Mouse (Mus musculus): ENCODE data around the gene 4921504E06Rik. TPM values are rescaled to one million over a fixed set of nuclear protein-coding genes. Genes with fewer than 3 reads are reported as not detected.
A peak's percentile ranks its signal among the peaks of the same experiment; 100 is the strongest.

4921504E06Rik gene
- total and polyA plus RNA-seq, 3 experiments, result not detected

GRCm38 (mm10) chr2:19520617-19521016, 33.1 kb downstream of the 4921504E06Rik start:
- Histone ChIP-seq H3K4me3 (ENCODE audit: low read depth, low read length) (no peak overlapping the region), H3K27me3 (ENCODE audit: insufficient read depth, low read length) (peaks cover 10% of the 10 kb centered on the region; the same call in 1 of the 2 replicates), H3K9me3 (replicated peaks) (no peaks in the 10 kb centered on the region), H3K36me3 (replicated peaks) (no peaks in the 10 kb centered on the region), H3K4me1 (ENCODE audit: insufficient read depth, low read depth, low read length) (no peaks in the 10 kb centered on the region)
- DNase-seq (ENCODE audit: low spot score), result no peak
- no peak for ATAC-seq (ENCODE audit: extremely low read depth, insufficient number of reproducible peaks, low FRiP score, poor library complexity, severe bottlenecking)
- TF ChIP-seq GATA2 (IDR thresholded peaks at IDR 0.05; ENCODE audit: borderline replicate concordance, low read depth, low read length), result no peak
- no peak for TF ChIP-seq TAL1 (conservative IDR thresholded peaks at IDR 0.05; ENCODE audit: low read depth, low read length)
- no peak for TF ChIP-seq CTCF (IDR thresholded peaks at IDR 0.05; ENCODE audit: low read depth, low read length)
- no peak for TF ChIP-seq POLR2AphosphoS5 (IDR thresholded peaks at IDR 0.05; ENCODE audit: insufficient replicate concordance, low read depth, low read length)
- TF ChIP-seq GATA1 (IDR thresholded peaks at IDR 0.05; ENCODE audit: borderline replicate concordance, low read length), result no peak

GRCm38 (mm10) chr2:19519768-19520167, 33.9 kb downstream of the 4921504E06Rik start:
- TF ChIP-seq GATA2 (IDR thresholded peaks at IDR 0.05; ENCODE audit: borderline replicate concordance, low read depth, low read length), result no peak
- TF ChIP-seq CTCF (IDR thresholded peaks at IDR 0.05; ENCODE audit: low read depth, low read length), result 0 out of 2 replicates have a peak, but pooled peaks have one; percentile 12
- TF ChIP-seq GATA1 (IDR thresholded peaks at IDR 0.05; ENCODE audit: borderline replicate concordance, low read length), result no peak
- TF ChIP-seq TAL1 (conservative IDR thresholded peaks at IDR 0.05; ENCODE audit: low read depth, low read length), result no peak
- no peak for TF ChIP-seq POLR2AphosphoS5 (IDR thresholded peaks at IDR 0.05; ENCODE audit: insufficient replicate concordance, low read depth, low read length)
- H3K9me3 ChIP-seq (replicated peaks), result no peaks in the 10 kb centered on the region
- no peaks in the 10 kb centered on the region for H3K36me3 ChIP-seq (replicated peaks)
- no peak for DNase-seq (ENCODE audit: low spot score)
- ATAC-seq (ENCODE audit: extremely low read depth, insufficient number of reproducible peaks, low FRiP score, poor library complexity, severe bottlenecking), result no peak
- H3K4me1 ChIP-seq (ENCODE audit: insufficient read depth, low read depth, low read length), result no peaks in the 10 kb centered on the region
- peaks cover 6% of the 10 kb centered on the region; the same call in 1 of the 2 replicates for H3K27me3 ChIP-seq (ENCODE audit: insufficient read depth, low read length)
- no peak overlapping the region for H3K4me3 ChIP-seq (ENCODE audit: low read depth, low read length)

- Histone ChIP-seq H3K27me3 (ENCODE audit: insufficient read depth, low read length) (peaks cover 6% of the 10 kb centered on the region; the same call in 1 of the 2 replicates), H3K4me1 (ENCODE audit: insufficient read depth, low read depth, low read length) (no peaks in the 10 kb centered on the region), H3K4me3 (ENCODE audit: low read depth, low read length) (no peak overlapping the region), H3K36me3 (replicated peaks) (no peaks in the 10 kb centered on the region), H3K9me3 (replicated peaks) (no peaks in the 10 kb centered on the region)
- DNase-seq (ENCODE audit: low spot score) (no peak), ATAC-seq (ENCODE audit: extremely low read depth, insufficient number of reproducible peaks, low FRiP score, poor library complexity, severe bottlenecking) (no peak)
- TF ChIP-seq TAL1 (conservative IDR thresholded peaks at IDR 0.05; ENCODE audit: low read depth, low read length) (no peak), POLR2AphosphoS5 (IDR thresholded peaks at IDR 0.05; ENCODE audit: insufficient replicate concordance, low read depth, low read length) (no peak), GATA2 (IDR thresholded peaks at IDR 0.05; ENCODE audit: borderline replicate concordance, low read depth, low read length) (no peak), CTCF (IDR thresholded peaks at IDR 0.05; ENCODE audit: low read depth, low read length) (no peak), GATA1 (IDR thresholded peaks at IDR 0.05; ENCODE audit: borderline replicate concordance, low read length) (no peak)
Measured at GRCm38 (mm10) chr2:19517952-19518351, 35.8 kb downstream of the 4921504E06Rik start.

- no peak for DNase-seq (ENCODE audit: low spot score)
- Histone ChIP-seq H3K9me3 (replicated peaks) (no peaks in the 10 kb centered on the region), H3K27me3 (ENCODE audit: insufficient read depth, low read length) (peaks cover 5% of the 10 kb centered on the region; the same call in 1 of the 2 replicates), H3K4me1 (ENCODE audit: insufficient read depth, low read depth, low read length) (no peaks in the 10 kb centered on the region), H3K36me3 (replicated peaks) (no peaks in the 10 kb centered on the region), H3K4me3 (ENCODE audit: low read depth, low read length) (no peak overlapping the region)
- TF ChIP-seq TAL1 (conservative IDR thresholded peaks at IDR 0.05; ENCODE audit: low read depth, low read length) (no peak), POLR2AphosphoS5 (IDR thresholded peaks at IDR 0.05; ENCODE audit: insufficient replicate concordance, low read depth, low read length) (no peak), GATA1 (IDR thresholded peaks at IDR 0.05; ENCODE audit: borderline replicate concordance, low read length) (no peak)
- ATAC-seq (ENCODE audit: extremely low read depth, insufficient number of reproducible peaks, low FRiP score, poor library complexity, severe bottlenecking), result no peak
Measured at GRCm38 (mm10) chr2:19512381-19512780, 41.3 kb downstream of the 4921504E06Rik start.

- ATAC-seq (ENCODE audit: extremely low read depth, insufficient number of reproducible peaks, low FRiP score, poor library complexity, severe bottlenecking) (no peak), DNase-seq (ENCODE audit: low spot score) (no peak)
- Histone ChIP-seq H3K4me1 (ENCODE audit: insufficient read depth, low read depth, low read length) (no peaks in the 10 kb centered on the region), H3K4me3 (ENCODE audit: low read depth, low read length) (no peak overlapping the region), H3K36me3 (replicated peaks) (no peaks in the 10 kb centered on the region), H3K9me3 (replicated peaks) (no peaks in the 10 kb centered on the region), H3K27me3 (ENCODE audit: insufficient read depth, low read length) (peaks cover 5% of the 10 kb centered on the region; the same call in 1 of the 2 replicates)
- no peak for TF ChIP-seq POLR2AphosphoS5 (IDR thresholded peaks at IDR 0.05; ENCODE audit: insufficient replicate concordance, low read depth, low read length)
- TF ChIP-seq GATA2 (IDR thresholded peaks at IDR 0.05; ENCODE audit: borderline replicate concordance, low read depth, low read length), result no peak
- TF ChIP-seq CTCF (IDR thresholded peaks at IDR 0.05; ENCODE audit: low read depth, low read length), result no peak
- no peak for TF ChIP-seq TAL1 (conservative IDR thresholded peaks at IDR 0.05; ENCODE audit: low read depth, low read length)
- TF ChIP-seq GATA1 (IDR thresholded peaks at IDR 0.05; ENCODE audit: borderline replicate concordance, low read length), result no peak
Measured at GRCm38 (mm10) chr2:19511032-19511431, 42.7 kb downstream of the 4921504E06Rik start.

GRCm38 (mm10) chr2:19505744-19506143, 48.0 kb downstream of the 4921504E06Rik start:
- no peak for DNase-seq (ENCODE audit: low spot score)
- Histone ChIP-seq H3K36me3 (replicated peaks) (no peaks in the 10 kb centered on the region), H3K4me3 (ENCODE audit: low read depth, low read length) (no peak overlapping the region), H3K9me3 (replicated peaks) (no peaks in the 10 kb centered on the region), H3K4me1 (ENCODE audit: insufficient read depth, low read depth, low read length) (no peaks in the 10 kb centered on the region), H3K27me3 (ENCODE audit: insufficient read depth, low read length) (no peaks in the 10 kb centered on the region)
- ATAC-seq (ENCODE audit: extremely low read depth, insufficient number of reproducible peaks, low FRiP score, poor library complexity, severe bottlenecking), result no peak
- TF ChIP-seq POLR2AphosphoS5 (IDR thresholded peaks at IDR 0.05; ENCODE audit: insufficient replicate concordance, low read depth, low read length), result no peak
- no peak for TF ChIP-seq TAL1 (conservative IDR thresholded peaks at IDR 0.05; ENCODE audit: low read depth, low read length)
- TF ChIP-seq GATA1 (IDR thresholded peaks at IDR 0.05; ENCODE audit: borderline replicate concordance, low read length), result no peak
- no peak for TF ChIP-seq CTCF (IDR thresholded peaks at IDR 0.05; ENCODE audit: low read depth, low read length)
- no peak for TF ChIP-seq GATA2 (IDR thresholded peaks at IDR 0.05; ENCODE audit: borderline replicate concordance, low read depth, low read length)

Data from G1E (cell line).